Mouse (Mus musculus) embryonic facial prominence, embryonic 12.5 days (tissue): Measurements from ENCODE around the gene Tex10. TPM values are rescaled to one million over a fixed set of nuclear protein-coding genes. Genes with fewer than 3 reads are reported as not detected.

Experiments used
- ATAC-seq: fragments of 200-750 bp; cut with Nextera tagmentation; 2 replicates; pipeline ENCODE4 v1.8.0; 2017; ENCODE audit not compliant: insufficient number of reproducible peaks, insufficient read depth, low FRiP score, low TSS enrichment
- H3K27ac ChIP-seq: fragments of 300-500 bp; sonication (generic); 2 replicates; pipeline ENCODE4 v1.5.1; 2016; ENCODE audit warnings: mild to moderate bottlenecking
- H3K27me3 ChIP-seq: fragments of 300-500 bp; sonication (generic); 2 replicates; pipeline ENCODE4 v1.6.1; 2016; ENCODE audit warnings: mild to moderate bottlenecking, moderate library complexity
- H3K36me3 ChIP-seq: fragments of 300-500 bp; sonication (generic); 2 replicates; pipeline ENCODE4 v1.6.1; 2016; ENCODE audit warnings: mild to moderate bottlenecking
- H3K4me1 ChIP-seq: fragments of 300-500 bp; sonication (generic); 2 replicates; pipeline ENCODE4 v1.6.1; 2016
- H3K4me2 ChIP-seq: fragments of 300-500 bp; sonication (generic); replicated peaks from 2 replicates; pipeline ENCODE4 v1.6.1; 2016; ENCODE audit warnings: mild to moderate bottlenecking, moderate library complexity
- H3K4me3 ChIP-seq: fragments of 300-500 bp; sonication (generic); 2 replicates; pipeline ENCODE4 v1.5.1; 2016; ENCODE audit warnings: mild to moderate bottlenecking
- H3K9ac ChIP-seq: fragments of 300-500 bp; sonication (generic); 2 replicates; pipeline ENCODE4 v1.6.1; 2016; ENCODE audit warnings: mild to moderate bottlenecking, moderate library complexity
- H3K9me3 ChIP-seq: fragments of 300-500 bp; sonication (generic); 2 replicates; pipeline ENCODE4 v1.6.1; 2016; ENCODE audit warnings: mild to moderate bottlenecking, moderate library complexity
- WGBS: fragments of 180-500 bp; shearing (Covaris S2); methylation state at CpG from one replicate; pipeline ENCODE4 v1.1.7; 2016; 5-methylcytosine and 5-hydroxymethylcytosine counted together
- polyA plus RNA-seq: library from polyadenylated mRNA; unstranded; fragments of >200 nt; fragmentation: Nextera tagmentation; extraction: Ambion mirVana; gene quantifications from 2 replicates; pipeline ENCODE4 v1.2.1, GENCODE M21; 2016

Gene Tex10
- polyA plus RNA-seq, 1 experiment from 2014 or later = 70.9 TPM

DNA sequence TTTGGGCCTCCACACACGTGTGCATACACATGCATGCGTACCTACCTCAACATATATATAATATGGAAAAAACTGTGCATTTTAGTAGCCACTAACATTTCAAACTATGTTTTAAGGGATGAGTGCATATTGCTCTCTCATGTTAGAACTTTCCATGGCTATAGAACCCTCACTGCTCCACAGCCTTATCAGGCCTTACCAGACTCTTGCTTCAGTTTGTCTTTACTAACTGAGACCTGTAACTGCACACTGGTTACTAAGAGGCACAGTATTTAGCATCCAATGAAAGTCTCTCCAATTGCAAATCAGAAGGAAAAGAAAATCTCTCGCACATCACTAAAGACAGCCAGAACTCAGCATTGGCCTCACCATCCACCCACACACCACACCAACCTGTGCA lies 76.3 kb downstream of the Tex10 start:
- ATAC-seq = no peak
- WGBS = 97% methylated on average over 3 of the region's 3 CpGs
- Histone ChIP-seq H3K36me3 (peaks cover 11% of the 10 kb centered on the region; the same call in 1 of the 2 replicates), H3K27ac (no peak overlapping the region), H3K4me1 (no peaks in the 10 kb centered on the region), H3K27me3 (no peaks in the 10 kb centered on the region), H3K4me3 (no peak overlapping the region), H3K9me3 (no peaks in the 10 kb centered on the region), H3K9ac (no peak overlapping the region), H3K4me2 (no peak overlapping the region)

DNA sequence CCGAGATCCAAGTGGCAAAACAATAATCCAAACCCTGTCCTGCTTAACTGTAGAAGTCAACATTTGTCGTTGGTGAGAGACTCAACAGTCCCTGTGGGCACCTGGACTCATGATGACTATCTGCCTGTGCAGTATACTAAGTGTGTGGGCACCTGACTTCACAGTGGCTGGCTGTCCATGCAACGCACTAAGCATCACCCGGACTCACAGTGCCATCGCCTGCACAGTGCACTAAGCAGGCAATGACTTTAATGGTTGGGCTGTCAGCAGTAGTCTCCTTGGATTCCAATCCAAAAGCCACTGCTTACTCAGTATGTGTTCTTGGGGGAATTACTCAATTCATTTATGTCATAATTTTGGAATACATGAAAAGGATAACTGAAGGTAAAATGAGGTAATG lies 90.8 kb downstream of the Tex10 start:
- no peak for ATAC-seq
- WGBS = 85% methylated on average over 5 of the region's 5 CpGs

DNA sequence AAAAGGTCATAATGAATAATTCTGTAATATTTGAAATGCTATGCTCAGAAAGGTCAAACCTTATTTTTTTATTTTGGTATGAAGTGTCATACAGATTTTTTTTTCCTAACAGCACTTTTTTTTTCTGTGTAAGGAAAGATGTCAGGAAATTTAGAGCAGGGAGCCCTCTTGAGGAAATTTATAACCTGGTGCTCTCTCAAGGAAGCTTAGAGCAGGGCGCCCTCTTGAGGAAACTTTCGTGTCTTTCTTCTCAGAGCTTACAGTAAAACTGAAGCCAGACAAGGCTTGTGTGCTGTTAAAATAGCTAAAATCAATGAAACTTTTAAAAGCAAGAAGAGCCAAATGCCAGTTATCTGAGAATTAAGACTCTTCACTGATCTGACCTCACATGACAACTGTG lies 92.3 kb downstream of the Tex10 start:
- 0% methylated on average over 2 of the region's 2 CpGs for WGBS
- no peak for ATAC-seq
- Histone ChIP-seq H3K27me3 (no peaks in the 10 kb centered on the region), H3K4me2 (no peak overlapping the region), H3K9ac (no peak overlapping the region), H3K36me3 (no peaks in the 10 kb centered on the region), H3K4me1 (no peaks in the 10 kb centered on the region), H3K9me3 (no peaks in the 10 kb centered on the region), H3K4me3 (no peak overlapping the region), H3K27ac (no peak overlapping the region)

More for the DNA sequence above, 90.8 kb downstream of the Tex10 start:
- H3K4me2 ChIP-seq = no peak overlapping the region
- H3K4me1 ChIP-seq = no peaks in the 10 kb centered on the region
- no peak overlapping the region for H3K4me3 ChIP-seq
- H3K36me3 ChIP-seq = no peaks in the 10 kb centered on the region
- no peak overlapping the region for H3K27ac ChIP-seq
- no peaks in the 10 kb centered on the region for H3K9me3 ChIP-seq
- H3K27me3 ChIP-seq = no peaks in the 10 kb centered on the region
- H3K9ac ChIP-seq = no peak overlapping the region

Other genes with a start within 250 kb of the Tex10 start
- gene Erp44, start 193.9 kb downstream of the Tex10 start, polyA plus RNA-seq = 71.9 and 73.4 TPM in 2 replicates
- gene Invs, start 193.7 kb downstream of the Tex10 start, polyA plus RNA-seq = 12.3 and 15.9 TPM in 2 replicates
- gene Msantd3, start 66.5 kb upstream of the Tex10 start, polyA plus RNA-seq = 42.7 and 46.9 TPM in 2 replicates
- 124 and 130 TPM in 2 replicates for gene Tmeff1, start 111.7 kb upstream of the Tex10 start, polyA plus RNA-seq
- 1.3 TPM in 2 replicates for gene Cavin4, start 190.1 kb upstream of the Tex10 start, polyA plus RNA-seq